Mouse (Mus musculus) megakaryocyte, adult 5-6 weeks (primary cell): ENCODE measurements around the gene Blvra. TPM values are rescaled to one million over a fixed set of nuclear protein-coding genes. Genes with fewer than 3 reads are reported as not detected.
"Not testable (repeated sequence)": the region's sequence is repeated elsewhere in the genome, so short reads cannot be mapped to it uniquely, and the experiment has no call there.

Experiments
- ATAC-seq: 2 replicates; pipeline ENCODE4 v1.8.0; 2016; ENCODE audit warnings: mild to moderate bottlenecking, inconsistent platforms; ENCODE audit not compliant: poor library complexity, severe bottlenecking
- total RNA-seq, 2 experiments: library from RNA; stranded (forward) in 1 of 2; stranded (reverse) in 1 of 2; fragments of 153-499, 151-499 nt in 1 of 2; fragments of 221-1000, 200-1000 nt in 1 of 2; gene quantifications; 2 replicates each; pipeline versions ENCODE4 v1.2.3 to v1.2.4; 2015 to 2017

Gene Blvra
- 48.9 and 59.4 TPM in 2 replicates for total RNA-seq (2015)
- total RNA-seq (2017): 46.2 and 47.4 TPM in 2 replicates

- ATAC-seq: peak; percentile 100
These were observed at the start of gene Blvra for GRCm38 (mm10) chr2:127070435-127070841. Gene Blvra (plus strand): TSS chr2:127070665.

- no peak for ATAC-seq
These were observed 35.4 kb upstream of the Blvra start for GRCm38 (mm10) chr2:127035006-127035605.

GRCm38 (mm10) chr2:127037299-127037698 is 33.2 kb upstream of the Blvra start:
- ATAC-seq: no peak

- ATAC-seq: no peak
These were observed 9.0 kb upstream of the Blvra start for GRCm38 (mm10) chr2:127061471-127061870.

DNA sequence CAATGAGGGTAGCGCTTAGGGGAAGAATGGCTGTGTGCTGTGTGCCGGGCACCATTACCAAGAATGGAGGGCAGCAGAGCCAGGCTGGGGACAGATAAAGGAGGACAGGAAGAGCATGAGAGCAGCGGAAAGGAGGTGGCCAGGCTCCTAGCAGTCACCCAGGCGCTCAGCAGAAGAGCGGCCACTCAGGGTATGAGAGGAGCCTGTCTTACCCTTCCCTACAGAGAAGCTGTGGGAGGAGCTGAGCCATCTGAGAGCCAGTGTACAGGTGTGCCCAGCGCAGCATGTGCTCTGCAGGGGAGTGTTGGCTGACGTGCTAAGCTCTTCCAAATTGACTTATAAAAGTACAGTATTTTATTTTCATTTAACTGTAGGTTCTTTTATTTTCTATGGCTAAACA is 1.7 kb upstream of the Blvra start:
- no peak for ATAC-seq

GRCm38 (mm10) chr2:127069781-127070434 is 557 bp upstream of the Blvra start:
- ATAC-seq: peak; percentile 38; the same call in 1 of the 2 replicates

DNA sequence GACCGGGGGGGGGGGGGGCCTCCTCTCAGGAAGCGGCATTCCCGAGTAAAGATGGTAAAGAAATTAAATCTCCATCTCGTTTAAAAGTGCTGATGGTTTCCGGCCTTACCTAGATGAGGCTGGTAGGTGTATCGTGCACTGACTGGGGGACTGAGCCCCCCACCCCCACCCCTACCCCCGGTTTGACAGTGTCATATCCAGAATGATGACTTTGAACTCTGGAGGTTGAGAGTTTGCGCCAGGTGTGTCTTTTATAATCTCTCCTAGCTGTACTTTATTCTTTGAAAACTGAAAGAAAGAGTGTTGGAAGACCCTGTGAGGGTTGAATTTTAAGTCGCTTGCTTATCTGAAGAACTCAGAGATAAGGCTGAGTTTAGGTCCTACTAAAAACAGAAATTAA is 414 bp downstream of the Blvra start:
- ATAC-seq: no peak

- ATAC-seq: no peak
These were observed 3.7 kb downstream of the Blvra start for GRCm38 (mm10) chr2:127074116-127074515.

- ATAC-seq: no peak
These were observed 7.1 kb downstream of the Blvra start for GRCm38 (mm10) chr2:127077611-127078010.

DNA sequence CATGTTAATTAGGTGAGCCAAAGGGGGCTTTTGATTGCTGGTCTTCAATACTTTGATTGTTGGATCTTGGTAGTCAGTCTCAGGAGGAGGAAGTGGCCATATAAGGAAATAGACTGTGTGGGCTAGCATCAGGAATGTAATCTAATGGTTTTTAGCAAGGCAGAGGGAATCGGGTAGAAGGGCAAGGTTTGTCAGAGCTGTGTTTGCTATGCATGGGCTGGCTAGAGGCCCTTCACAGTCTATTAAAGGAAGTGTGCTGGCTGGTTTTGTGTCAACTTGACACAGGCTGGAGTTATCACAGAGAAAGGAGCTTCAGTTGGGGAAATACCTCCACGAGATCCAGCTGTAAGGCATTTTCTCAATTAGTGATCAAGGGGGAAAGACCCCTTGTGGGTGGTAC is 8.6 kb downstream of the Blvra start:
- not testable (repeated sequence) for ATAC-seq

GRCm38 (mm10) chr2:127079881-127080590 is 9.6 kb downstream of the Blvra start:
- ATAC-seq: peak; percentile 93

GRCm38 (mm10) chr2:127080591-127081218 is 10.2 kb downstream of the Blvra start:
- ATAC-seq: no peak

- ATAC-seq: peak; percentile 69
These were observed 15.8 kb downstream of the Blvra start for GRCm38 (mm10) chr2:127086235-127086634.

GRCm38 (mm10) chr2:127090151-127090550 is 19.7 kb downstream of the Blvra start:
- not testable (repeated sequence) for ATAC-seq

- ATAC-seq: no peak
These were observed 21.5 kb downstream of the Blvra start for GRCm38 (mm10) chr2:127092000-127092399.

GRCm38 (mm10) chr2:127108986-127109385 is 38.5 kb downstream of the Blvra start:
- ATAC-seq: no peak

- no peak for ATAC-seq
These were observed 51.2 kb downstream of the Blvra start for GRCm38 (mm10) chr2:127121591-127122235.

GRCm38 (mm10) chr2:127128926-127129325 is 58.5 kb downstream of the Blvra start:
- no peak for ATAC-seq

- no peak for ATAC-seq
These were observed 60.9 kb downstream of the Blvra start for GRCm38 (mm10) chr2:127131353-127131752.

DNA sequence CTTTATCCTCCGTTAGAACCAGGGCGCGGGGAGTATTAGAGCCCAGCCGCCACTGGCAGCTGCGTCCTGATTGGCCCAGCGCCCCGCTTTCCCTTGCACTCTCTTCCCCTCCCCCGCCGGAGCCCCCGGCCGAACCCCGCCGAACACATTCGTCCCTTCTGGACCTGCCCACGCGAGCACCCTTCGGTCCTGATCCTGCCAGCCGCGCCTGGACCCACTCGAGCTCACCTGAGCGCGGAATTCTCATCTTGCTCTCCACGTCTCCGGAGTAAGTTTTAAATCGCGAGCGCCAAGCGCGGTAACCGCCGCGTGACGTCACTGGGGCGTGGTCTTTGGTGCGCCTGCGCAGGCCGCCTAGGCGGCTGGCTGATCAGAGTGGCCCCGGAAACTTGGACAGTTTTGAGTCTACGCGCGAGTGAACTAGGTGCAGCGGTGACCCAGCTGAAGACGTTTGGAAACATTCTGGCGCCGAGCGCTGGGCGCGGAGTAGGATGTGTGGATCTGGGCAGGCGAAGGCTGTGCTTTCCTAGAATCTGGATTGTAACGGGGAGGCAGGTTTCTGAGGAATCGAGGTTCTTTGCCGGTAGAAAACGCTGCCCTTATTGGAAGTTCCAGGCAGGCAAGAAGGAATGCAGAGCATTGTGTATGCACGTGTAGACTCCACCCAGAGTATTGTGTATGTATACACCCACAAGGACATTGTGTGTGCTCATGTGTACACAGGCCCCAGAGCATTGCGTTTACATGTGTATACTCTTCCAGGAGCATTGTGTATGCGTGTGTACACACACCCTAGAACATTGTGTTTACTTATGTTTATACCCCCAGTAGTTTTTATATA is 63.4 kb downstream of the Blvra start, which contains the start of gene Ncaph:
Gene Ncaph (minus strand): TSS at position 334 of the 841 bp plus-strand sequence.
- peak; percentile 83 for ATAC-seq
